In the genomic region with DNA sequence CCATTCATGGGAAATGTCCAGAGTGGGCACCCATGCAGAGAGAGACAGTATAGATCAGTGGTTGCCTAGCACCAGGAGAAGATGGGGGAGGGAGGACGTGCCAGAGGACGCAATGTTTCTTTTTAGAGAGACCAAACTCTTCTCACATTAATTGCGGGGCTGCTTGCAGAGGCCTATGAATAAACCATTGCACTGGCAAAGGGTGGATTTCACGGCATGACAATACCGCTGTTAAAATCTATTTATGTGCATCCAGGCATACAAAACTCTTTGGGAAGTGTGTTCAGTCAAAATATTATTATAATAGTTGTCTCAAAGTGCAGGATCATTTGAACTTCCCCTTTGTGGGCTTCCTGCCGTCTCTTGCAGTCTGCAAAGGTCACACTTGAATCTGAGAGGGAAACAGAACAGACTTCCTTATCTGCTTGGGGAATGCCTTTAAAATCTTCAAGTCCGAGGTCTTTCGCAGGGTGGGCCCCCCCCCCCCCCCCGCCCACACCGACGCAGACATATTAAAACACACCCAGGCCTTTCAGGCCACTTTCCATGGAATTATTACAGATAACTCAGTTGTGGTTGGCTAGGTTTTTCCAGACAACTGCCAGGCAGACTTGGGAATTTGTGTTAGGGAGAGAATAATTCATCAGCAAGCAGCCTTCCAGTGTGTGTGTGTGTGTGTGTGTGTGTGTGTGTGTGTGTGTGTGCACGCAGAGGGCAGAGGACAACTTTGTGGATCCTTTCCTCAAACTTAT, we compare ENCODE assay signal across 9 mouse cellular contexts.
DNase-seq lines count a peak whose midpoint lies in the region; ATAC-seq and TF ChIP-seq lines count a peak whose summit lies in the region.
"Had no signal": no experiment of that assay in that cellular context is flagged by ENCODE, and none has a peak within 500 bp of the region (broad histone marks: within the 10 kb centered on the region; RNA-seq: fewer than 3 reads in every experiment).

No protein-coding gene starts in this region.

- H3K36me3 ChIP-seq in G1E (replicated peaks) = no peaks in the 10 kb centered on the region
- H3K36me3 ChIP-seq in heart, embryonic 12.5 days = no peaks in the 10 kb centered on the region

- H3K27me3 ChIP-seq in G1E (ENCODE audit: insufficient read depth, low read length) = no peaks in the 10 kb centered on the region
- H3K27me3 ChIP-seq in heart, embryonic 12.5 days (replicated peaks) = no peaks in the 10 kb centered on the region

- no peak for TF ChIP-seq CTCF in G1E (IDR thresholded peaks at IDR 0.05; ENCODE audit: low read depth, low read length)

- H3K9ac ChIP-seq in heart, embryonic 12.5 days = no peak overlapping the region
- H3K9ac ChIP-seq: liver, embryonic 14.5 days had no signal

- no peak overlapping the region for H3K4me3 ChIP-seq in G1E (ENCODE audit: low read depth, low read length)
- no peak overlapping the region for H3K4me3 ChIP-seq in heart, embryonic 12.5 days

- H3K27ac ChIP-seq in heart, embryonic 12.5 days (ENCODE audit: poor library complexity, severe bottlenecking) = peak overlapping the region; percentile 77
- H3K27ac ChIP-seq: liver, embryonic 14.5 days had no signal

- peak; percentile 28; the same call in 1 of the 2 replicates for ATAC-seq in G1E (ENCODE audit: extremely low read depth, insufficient number of reproducible peaks, low FRiP score, poor library complexity, severe bottlenecking)
- ATAC-seq in common myeloid progenitor, adult 5-6 weeks (replicated peaks; ENCODE audit: low read depth, poor library complexity, severe bottlenecking) = peak; percentile 85
- peak; percentile 63; the same call in 1 of the 2 replicates for ATAC-seq in heart, embryonic 12.5 days (ENCODE audit: insufficient number of reproducible peaks, low FRiP score)
- peak; percentile 90 for ATAC-seq in megakaryocyte progenitor cell, adult 5-6 weeks (replicated peaks; ENCODE audit: poor library complexity)
- ATAC-seq in cerebellum, adult (ENCODE audit: insufficient number of reproducible peaks, low FRiP score, low TSS enrichment) = no peak

- H3K4me2 ChIP-seq in heart, embryonic 12.5 days = peak overlapping the region; percentile 14; the same call in 1 of the 2 replicates

- H3K9me3 ChIP-seq in G1E (replicated peaks) = peaks cover 4% of the 10 kb centered on the region; the same call in 1 of the 2 replicates
- peaks cover 9% of the 10 kb centered on the region for H3K9me3 ChIP-seq in heart, embryonic 12.5 days (replicated peaks)

- peaks cover 11% of the 10 kb centered on the region for H3K4me1 ChIP-seq in G1E (ENCODE audit: insufficient read depth, low read depth, low read length)
- peaks cover 24% of the 10 kb centered on the region for H3K4me1 ChIP-seq in heart, embryonic 12.5 days (replicated peaks)

- WGBS in heart, embryonic 12.5 days = 14% methylated on average over 12 of the region's 12 CpGs

- DNase-seq in G1E (ENCODE audit: low spot score) = peak; percentile 17
- DNase-seq in kidney, postnatal 14 days = peak; percentile 74
- DNase-seq in spleen, postnatal 4 days (ENCODE audit: low spot score in 2 of 2) = no peak
- DNase-seq in cerebellum, adult 9-10 months = no peak

Comparison
In these comparisons a context has a peak if more than half of its experiments do, and no peak if none do; other contexts are left out.
1. DNase-seq: peak in G1E (single experiment) and kidney, postnatal 14 days (single experiment); none in spleen, postnatal 4 days (0 of 2) and cerebellum, adult 9-10 months (single experiment).